20 mouse cellular contexts compared by ENCODE assay signal in genomic region chr16:63613006-63613405, GRCm38 (mm10).
"Had no signal": no experiment of that assay in that cellular context is flagged by ENCODE, and none has a peak within 500 bp of the region (broad histone marks: within the 10 kb centered on the region; RNA-seq: fewer than 3 reads in every experiment).

No protein-coding gene starts in this region.

- H3K4me3 ChIP-seq: liver, embryonic 12.5 days; liver, embryonic 15.5 days had no signal

- ATAC-seq: liver, embryonic 12.5 days had no signal

- H3K27ac ChIP-seq: liver, embryonic 12.5 days; liver, embryonic 15.5 days; stomach, postnatal 0 days had no signal

- H3K9ac ChIP-seq: liver, embryonic 12.5 days; liver, embryonic 15.5 days had no signal

- H3K4me1 ChIP-seq: liver, embryonic 12.5 days; liver, embryonic 15.5 days had no signal

- H3K9me3 ChIP-seq: liver, embryonic 12.5 days; liver, embryonic 15.5 days had no signal

- DNase-seq: kidney, adult 11 months; kidney, adult 8-10 months; kidney, postnatal 14 days; kidney, postnatal 4 days; left cerebral cortex, postnatal 4 days; liver; lung, adult 18-20 months; lung, postnatal 10 days; lung, postnatal 4 days; midbrain, embryonic 14.5 days; right cerebral cortex, adult 18-20 months; right cerebral cortex, postnatal 14 days; right cerebral cortex, postnatal 4 days; thymus, adult 2 months; thymus, postnatal 14 days; thymus, postnatal 4 days had no signal

- H3K36me3 ChIP-seq: liver, embryonic 12.5 days; liver, embryonic 15.5 days had no signal

- H3K4me2 ChIP-seq: liver, embryonic 12.5 days; liver, embryonic 15.5 days; midbrain, embryonic 11.5 days had no signal

- H3K27me3 ChIP-seq: liver, embryonic 12.5 days; liver, embryonic 15.5 days had no signal
